Mouse (Mus musculus): ENCODE measurements at regions not wholly inside any gene's neighbourhood (a gene's known extent, or its start where the extent isn't known, plus 50 kb on each side); places are given as distances from the start of the nearest gene placed in this dataset.

DNA sequence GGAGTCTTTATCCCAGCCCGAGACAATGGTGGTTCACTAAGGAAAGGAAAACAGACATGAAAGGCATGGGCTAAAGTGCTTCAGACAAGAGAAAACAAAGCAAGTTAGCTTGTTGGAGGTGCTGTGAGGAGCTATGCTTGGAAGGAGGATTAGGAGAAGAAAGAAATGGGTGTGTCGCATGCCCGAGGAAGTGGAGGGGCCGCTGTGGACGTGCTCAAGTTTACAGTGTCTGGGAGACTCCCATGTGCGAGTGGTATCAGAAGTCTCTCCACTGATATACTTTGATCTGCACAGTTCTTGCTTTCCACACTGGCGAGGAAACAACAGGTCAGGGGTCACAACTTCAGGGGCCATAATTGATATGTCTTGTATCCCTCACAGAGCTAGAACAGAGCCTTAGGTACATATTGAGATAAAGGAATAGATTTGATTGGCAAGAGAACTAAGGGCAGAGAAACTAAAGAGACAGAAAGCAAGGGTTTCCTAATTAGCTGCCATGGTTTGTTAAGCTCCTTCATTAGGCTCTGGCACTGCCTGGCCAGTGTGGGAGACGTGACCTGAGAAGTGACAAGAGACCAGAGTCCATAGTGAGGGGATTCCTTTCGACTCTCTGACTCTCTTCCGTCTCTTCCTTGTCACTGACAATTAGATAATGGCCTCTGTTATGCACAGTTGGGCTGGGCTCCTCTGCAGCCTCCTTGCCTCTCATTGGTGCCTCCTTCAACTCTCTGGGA is 93.1 kb downstream of the Enc1 start:
- no peak for TF ChIP-seq CTCF (IDR thresholded peaks at IDR 0.05; ENCODE audit: control insufficient read depth, insufficient read depth, insufficient replicate concordance, low read depth, low read length)
- no peak for TF ChIP-seq POLR2A (IDR thresholded peaks at IDR 0.05; ENCODE audit: control insufficient read depth, low read depth, low read length)
